Mouse (Mus musculus) testis, postnatal 14 days (tissue): ENCODE data around the gene Casc1.

ENCODE experiments used
- DNase-seq: peaks from one replicate; pipeline ENCODE4 v3.0.0; 2021; ENCODE audit warnings: low spot score

Gene Casc1

GRCm38 (mm10) chr6:145210816-145211338 is at the start of gene Casc1, which contains the start of gene Etfrf1:
Gene Casc1 (minus strand): TSS chr6:145211005.
Gene Etfrf1 (plus strand): TSS chr6:145211134.
- DNase-seq = peak; percentile 99

- DNase-seq = no peak
These were observed 45.9 kb upstream of the Casc1 start for GRCm38 (mm10) chr6:145256701-145257073.

- DNase-seq = no peak
These were observed 45.3 kb upstream of the Casc1 start for GRCm38 (mm10) chr6:145255952-145256700.

GRCm38 (mm10) chr6:145250820-145251219 is 40.0 kb upstream of the Casc1 start:
- DNase-seq = peak; percentile 49

GRCm38 (mm10) chr6:145250185-145250791 is 39.5 kb upstream of the Casc1 start, which contains the start of gene Kras:
Gene Kras (minus strand): TSS chr6:145250239.
- DNase-seq = peak; percentile 92

- peak; percentile 69 for DNase-seq
These were observed 38.7 kb upstream of the Casc1 start for GRCm38 (mm10) chr6:145249291-145250184.

- no peak for DNase-seq
These were observed 37.1 kb upstream of the Casc1 start for GRCm38 (mm10) chr6:145247886-145248285.

GRCm38 (mm10) chr6:145246841-145247240 is 36.0 kb upstream of the Casc1 start:
- DNase-seq = no peak

GRCm38 (mm10) chr6:145242521-145242920 is 31.7 kb upstream of the Casc1 start:
- no peak for DNase-seq

- no peak for DNase-seq
These were observed 29.5 kb upstream of the Casc1 start for GRCm38 (mm10) chr6:145240285-145240684.

GRCm38 (mm10) chr6:145237148-145237547 is 26.3 kb upstream of the Casc1 start:
- DNase-seq = no peak

GRCm38 (mm10) chr6:145235367-145235766 is 24.6 kb upstream of the Casc1 start:
- no peak for DNase-seq

GRCm38 (mm10) chr6:145234391-145234790 is 23.6 kb upstream of the Casc1 start:
- DNase-seq = no peak

- no peak for DNase-seq
These were observed 15.5 kb upstream of the Casc1 start for GRCm38 (mm10) chr6:145226296-145226695.

GRCm38 (mm10) chr6:145224246-145224645 is 13.4 kb upstream of the Casc1 start:
- DNase-seq = no peak

GRCm38 (mm10) chr6:145215826-145216225 is 5.0 kb upstream of the Casc1 start:
- no peak for DNase-seq

- no peak for DNase-seq
These were observed 3.1 kb upstream of the Casc1 start for GRCm38 (mm10) chr6:145213916-145214315.

GRCm38 (mm10) chr6:145211376-145212305 is 836 bp upstream of the Casc1 start:
- no peak for DNase-seq

- no peak for DNase-seq
These were observed 637 bp downstream of the Casc1 start for GRCm38 (mm10) chr6:145210056-145210680.

GRCm38 (mm10) chr6:145205142-145205541 is 5.7 kb downstream of the Casc1 start:
- DNase-seq = no peak

GRCm38 (mm10) chr6:145204440-145204839 is 6.4 kb downstream of the Casc1 start:
- no peak for DNase-seq
